Mouse (Mus musculus) inflammation-experienced regulatory T-cells, adult 16 weeks (primary cell): ENCODE data around the gene Maoa. TPM values are rescaled to one million over a fixed set of nuclear protein-coding genes. Genes with fewer than 3 reads are reported as not detected.

Source experiments
- polyA plus RNA-seq: library from polyadenylated mRNA; unstranded; fragments of 100-300 nt; shearing (Covaris generic); gene quantifications from one replicate; pipeline ENCODE4 v1.2.1, GENCODE M21; 2017

Maoa gene
- 0.07 TPM for polyA plus RNA-seq

DNA sequence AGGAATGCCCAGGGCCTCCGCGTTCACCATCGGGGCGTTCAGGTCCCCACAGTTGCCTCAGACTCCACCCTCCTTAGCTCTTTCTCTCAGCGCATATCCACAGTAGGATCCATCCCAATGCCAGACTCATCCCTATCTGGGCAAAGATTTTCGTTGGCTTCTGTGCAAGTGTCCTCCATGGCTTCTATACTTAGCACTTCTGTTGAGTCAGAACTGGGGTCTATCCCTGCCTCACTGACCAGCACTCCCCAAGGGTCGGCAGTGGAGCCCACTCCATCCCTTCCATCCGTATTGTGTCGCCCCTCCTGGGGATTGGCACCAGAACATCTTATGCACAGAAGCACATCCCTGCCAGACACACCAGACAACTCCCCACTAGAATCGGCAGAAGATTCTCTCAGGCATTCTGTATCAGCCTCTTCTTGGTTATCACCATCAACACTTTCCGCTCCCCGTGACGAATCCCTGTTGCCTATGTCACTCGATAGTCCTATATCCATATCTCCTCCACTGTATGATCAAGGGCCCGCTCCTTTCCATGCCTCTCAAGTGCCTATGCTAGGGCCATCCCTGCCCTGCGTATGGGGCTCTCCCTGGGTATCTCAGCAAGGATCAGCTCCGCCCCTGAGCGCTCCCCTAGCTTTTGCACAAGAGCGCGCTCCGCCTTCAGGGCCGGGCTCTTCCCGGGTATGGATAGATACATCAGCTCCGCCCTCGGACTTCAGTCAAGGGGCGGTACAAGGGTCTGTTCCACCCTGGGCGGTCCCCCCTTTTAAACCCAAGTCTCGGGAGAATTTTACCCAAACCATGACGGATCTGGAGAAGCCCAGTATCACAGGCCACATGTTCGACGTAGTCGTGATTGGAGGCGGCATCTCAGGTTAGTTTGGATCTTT is at the start of gene Maoa:
TSS of gene Maoa (plus strand) at position 665 of the 896 bp plus-strand sequence.

Other genes with a start within 250 kb of the Maoa start
- not detected for gene Cypt1, start 96.8 kb upstream of the Maoa start, polyA plus RNA-seq
- gene Maob, start 197.7 kb downstream of the Maoa start, polyA plus RNA-seq: not detected